Mouse (Mus musculus) ES-Bruce4 (cell line): ENCODE data around the gene Gm10972.

Experiments
- CTCF ChIP-seq: IDR thresholded peaks from one replicate; pipeline ENCODE4 v1.8.1; 2011; ENCODE audit warnings: low read depth, low read length
- POLR2A ChIP-seq: IDR thresholded peaks from one replicate; pipeline ENCODE4 v1.8.1; 2011; ENCODE audit warnings: low read length; ENCODE audit not compliant: insufficient read depth

- no peak for TF ChIP-seq CTCF
- no peak for TF ChIP-seq POLR2A
Measured at GRCm38 (mm10) chr3:94650409-94650808, 7.5 kb downstream of the Gm10972 start.
